Comparison of ENCODE assay signal across 25 mouse cellular contexts in genomic region chr4:33260311-33260710, GRCm38 (mm10). TPM values are rescaled to one million over a fixed set of nuclear protein-coding genes. Genes with fewer than 3 reads are reported as not detected.
DNase-seq lines count a peak whose midpoint lies in the region; ATAC-seq and TF ChIP-seq lines count a peak whose summit lies in the region.
"Had no signal": no experiment of that assay in that cellular context is flagged by ENCODE, and none has a peak within 500 bp of the region (broad histone marks: within the 10 kb centered on the region; RNA-seq: fewer than 3 reads in every experiment).

No protein-coding gene starts in this region.

- H3K27ac ChIP-seq in gastrocnemius, adult 2 months = peak overlapping the region; percentile 84
- H3K27ac ChIP-seq in liver, postnatal 0 days (ENCODE audit: low read depth) = peak overlapping the region; percentile 79
- peak overlapping the region; percentile 39; the same call in 1 of the 2 replicates for H3K27ac ChIP-seq in small intestine, adult 2 months (ENCODE audit: insufficient read depth, low read depth, low read length)
- H3K27ac ChIP-seq: forebrain, embryonic 12.5 days; hindbrain, embryonic 15.5 days; kidney, embryonic 15.5 days; midbrain, embryonic 12.5 days; neural tube, embryonic 12.5 days had no signal

- no peak for TF ChIP-seq CTCF in gastrocnemius, adult 2 months (IDR thresholded peaks at IDR 0.05)
- no peak for TF ChIP-seq CTCF in liver, postnatal 0 days (IDR thresholded peaks at IDR 0.05; ENCODE audit: low read depth)
- no peak for TF ChIP-seq CTCF in small intestine, adult 2 months (IDR thresholded peaks at IDR 0.05; ENCODE audit: extremely low read depth, insufficient read length, insufficient replicate concordance, low read depth, low read length)

- TF ChIP-seq EP300 in liver, postnatal 0 days (IDR thresholded peaks at IDR 0.05; ENCODE audit: low read depth) = no peak

- H3K4me2 ChIP-seq in liver, postnatal 0 days (ENCODE audit: low read depth, low read length) = no peak overlapping the region
- H3K4me2 ChIP-seq: forebrain, embryonic 12.5 days; heart, embryonic 12.5 days; intestine, embryonic 15.5 days; kidney, embryonic 15.5 days; midbrain, embryonic 12.5 days; neural tube, embryonic 12.5 days had no signal

- peaks cover 16% of the 10 kb centered on the region for H3K4me1 ChIP-seq in liver, postnatal 0 days (ENCODE audit: insufficient read depth)
- peaks cover 8% of the 10 kb centered on the region; the same call in 1 of the 2 replicates for H3K4me1 ChIP-seq in small intestine, adult 2 months (ENCODE audit: control insufficient read depth, insufficient read depth, insufficient read length, low read length)
- H3K4me1 ChIP-seq: forebrain, embryonic 12.5 days; midbrain, embryonic 12.5 days; neural tube, embryonic 12.5 days had no signal

- DNase-seq in gastrocnemius, adult 2 months = no peak
- no peak for DNase-seq in gastrocnemius, postnatal 4 days (ENCODE audit: low spot score in 2 of 2)
- DNase-seq in liver, postnatal 0 days = no peak
- no peak for DNase-seq in liver
- DNase-seq in Muller cell, postnatal 12 days (ENCODE audit: inconsistent ontology term) = peak; percentile 34
- no peak for DNase-seq in kidney, postnatal 10 days
- DNase-seq: adrenal gland, postnatal 25 days; cerebellum, adult 18-20 months; gastrocnemius, postnatal 14 days; heart, postnatal 36 days; lung, adult 18-20 months; thymus, postnatal 25 days had no signal

- H3K36me3 ChIP-seq in liver, postnatal 0 days (replicated peaks; ENCODE audit: insufficient read depth, low read length) = no peaks in the 10 kb centered on the region
- H3K36me3 ChIP-seq in small intestine, adult 2 months (ENCODE audit: control insufficient read depth, insufficient read depth, low read length) = no peaks in the 10 kb centered on the region
- H3K36me3 ChIP-seq: forebrain, embryonic 12.5 days; heart, embryonic 12.5 days; hindbrain, embryonic 15.5 days; intestine, embryonic 15.5 days; kidney, embryonic 15.5 days; midbrain, embryonic 12.5 days; neural tube, embryonic 12.5 days had no signal

- no peak overlapping the region for H3K4me3 ChIP-seq in gastrocnemius, adult 2 months
- H3K4me3 ChIP-seq in liver, postnatal 0 days (ENCODE audit: low read depth, low read length) = no peak overlapping the region
- H3K4me3 ChIP-seq in small intestine, adult 2 months (ENCODE audit: low read depth, low read length) = no peak overlapping the region
- H3K4me3 ChIP-seq: forebrain, embryonic 12.5 days; heart, embryonic 12.5 days; hindbrain, embryonic 15.5 days; intestine, embryonic 15.5 days; kidney, embryonic 15.5 days; midbrain, embryonic 12.5 days; neural tube, embryonic 12.5 days had no signal

- no peaks in the 10 kb centered on the region for H3K27me3 ChIP-seq in liver, postnatal 0 days (ENCODE audit: insufficient read depth, low read length)
- no peaks in the 10 kb centered on the region for H3K27me3 ChIP-seq in small intestine, adult 2 months (ENCODE audit: control insufficient read depth, insufficient read depth, low read length)
- H3K27me3 ChIP-seq: forebrain, embryonic 12.5 days; heart, embryonic 12.5 days; hindbrain, embryonic 15.5 days; intestine, embryonic 15.5 days; kidney, embryonic 15.5 days; midbrain, embryonic 12.5 days; neural tube, embryonic 12.5 days; Patski had no signal

- intact Hi-C loops in gastrocnemius, adult 2 months (cut with DNase I) = no loop called here

- TF ChIP-seq POLR2A in small intestine, adult 2 months (IDR thresholded peaks at IDR 0.05; ENCODE audit: low read depth, low read length) = no peak

- H3K9me3 ChIP-seq in liver, postnatal 0 days (ENCODE audit: low read length) = no peaks in the 10 kb centered on the region
- H3K9me3 ChIP-seq: forebrain, embryonic 12.5 days; heart, embryonic 12.5 days; hindbrain, embryonic 15.5 days; intestine, embryonic 15.5 days; kidney, embryonic 15.5 days; midbrain, embryonic 12.5 days; neural tube, embryonic 12.5 days had no signal

- H3K9ac ChIP-seq in liver, postnatal 0 days (replicated peaks) = no peak overlapping the region
- H3K9ac ChIP-seq: forebrain, embryonic 12.5 days; heart, embryonic 12.5 days; hindbrain, embryonic 15.5 days; intestine, embryonic 15.5 days; kidney, embryonic 15.5 days; midbrain, embryonic 12.5 days; neural tube, embryonic 12.5 days had no signal

- ATAC-seq in liver, postnatal 0 days = no peak
- ATAC-seq: activated CD4-positive, CD25-positive, alpha-beta regulatory T cell, adult 4 months had no signal

RNA-seq across cellular contexts. Expression of gene Pnrc1, which starts 29.7 kb away (rescaled TPM):
- total RNA-seq in gastrocnemius, adult 2 months (2021) = 100 to 1,000 TPM; 267 to 279 TPM
- total RNA-seq in gastrocnemius, postnatal 4 days (2021) = 100 to 1,000 TPM; 117 to 126 TPM
- 71.4 and 74.3 TPM in 2 replicates for polyA plus RNA-seq in liver, postnatal 0 days (2015; fragmentation: Nextera tagmentation; extraction: Ambion mirVana)
- 119 and 337 TPM in 2 replicates for polyA plus RNA-seq in small intestine, adult 2 months (2012; rRNA removed)

RNA-seq across cellular contexts. Expression of gene Rngtt, which starts 49.8 kb away (rescaled TPM):
- total RNA-seq in gastrocnemius, adult 2 months (2021) = 10 to 100 TPM in 1 of 2 experiments, 1 to 10 TPM in 1; 7.1 to 10.0 TPM
- 10 to 100 TPM; 14.8 to 15.1 TPM for total RNA-seq in gastrocnemius, postnatal 4 days (2021)
- polyA plus RNA-seq in liver, postnatal 0 days (2015; fragmentation: Nextera tagmentation; extraction: Ambion mirVana) = 8.6 and 9.3 TPM in 2 replicates
- 0.65 and 1.5 TPM in 2 replicates for polyA plus RNA-seq in small intestine, adult 2 months (2012; rRNA removed)

RNA-seq across cellular contexts. Expression of gene Srsf12, which starts 51.5 kb away (rescaled TPM):
- not detected for total RNA-seq in gastrocnemius, adult 2 months (2021)
- total RNA-seq in gastrocnemius, postnatal 4 days (2021) = under 1 TPM in 1 of 2 experiments, not detected in 1; 0.08 TPM
- 0.04 and 0.08 TPM in 2 replicates for polyA plus RNA-seq in liver, postnatal 0 days (2015; fragmentation: Nextera tagmentation; extraction: Ambion mirVana)
- polyA plus RNA-seq in small intestine, adult 2 months (2012; rRNA removed) = 0.15 TPM in 1 of 2 replicates, not detected in the other
- total RNA-seq: gastrocnemius, postnatal 14 days; heart, postnatal 36 days; megakaryocyte progenitor cell, adult 5-6 weeks; monocyte, adult 5-6 weeks had no signal
- polyA plus RNA-seq: C2C12 had no signal
